Mouse (Mus musculus): Measurements from ENCODE around the gene Odf2l. TPM values are rescaled to one million over a fixed set of nuclear protein-coding genes. Genes with fewer than 3 reads are reported as not detected.

Odf2l gene
- total and polyA plus RNA-seq, 2 experiments: 1.7 to 12.4 TPM

GRCm38 (mm10) chr3:145156883-145157282, 38.5 kb downstream of the Odf2l start:
- H3K4me1 ChIP-seq (ENCODE audit: control insufficient read depth, insufficient read depth, low read length): no peaks in the 10 kb centered on the region
- H3K79me2 ChIP-seq (ENCODE audit: control insufficient read depth, insufficient read depth, low read length): no peaks in the 10 kb centered on the region
- 95% methylated on average over 6 of the region's 6 CpGs for WGBS
- H3K4me3 ChIP-seq (ENCODE audit: insufficient read depth, low read depth, low read length): no peak overlapping the region
- no peak overlapping the region for H3K27ac ChIP-seq (replicated peaks; ENCODE audit: insufficient read depth, low read depth, low read length)
- DNase-seq (ENCODE audit: extremely low read depth, low read depth, low spot score): no peak
- no peak overlapping the region for H3K9ac ChIP-seq (ENCODE audit: low read depth, low read length)
- no peaks in the 10 kb centered on the region for H3K27me3 ChIP-seq (ENCODE audit: control insufficient read depth, insufficient read depth, low read length)
- TF ChIP-seq CTCF (IDR thresholded peaks at IDR 0.05; ENCODE audit: low read depth, low read length): no peak
- TF ChIP-seq POLR2A (IDR thresholded peaks at IDR 0.05; ENCODE audit: extremely low read depth, insufficient read depth, low read length): no peak
- H3K36me3 ChIP-seq (ENCODE audit: control insufficient read depth, insufficient read depth, low read length): peaks cover 2% of the 10 kb centered on the region; the same call in 1 of the 2 replicates

GRCm38 (mm10) chr3:145158441-145158840, 40.1 kb downstream of the Odf2l start:
- Histone ChIP-seq H3K36me3 (ENCODE audit: control insufficient read depth, insufficient read depth, low read length) (peaks cover 2% of the 10 kb centered on the region; the same call in 1 of the 2 replicates), H3K9ac (ENCODE audit: low read depth, low read length) (no peak overlapping the region), H3K4me1 (ENCODE audit: control insufficient read depth, insufficient read depth, low read length) (no peaks in the 10 kb centered on the region), H3K79me2 (ENCODE audit: control insufficient read depth, insufficient read depth, low read length) (no peaks in the 10 kb centered on the region), H3K4me3 (ENCODE audit: insufficient read depth, low read depth, low read length) (no peak overlapping the region), H3K27ac (replicated peaks; ENCODE audit: insufficient read depth, low read depth, low read length) (no peak overlapping the region), H3K27me3 (ENCODE audit: control insufficient read depth, insufficient read depth, low read length) (no peaks in the 10 kb centered on the region)
- no peak for DNase-seq (ENCODE audit: extremely low read depth, low read depth, low spot score)
- TF ChIP-seq CTCF (IDR thresholded peaks at IDR 0.05; ENCODE audit: low read depth, low read length) (no peak), POLR2A (IDR thresholded peaks at IDR 0.05; ENCODE audit: extremely low read depth, insufficient read depth, low read length) (no peak)
- 93% methylated on average over 3 of the region's 3 CpGs for WGBS

- no peak for TF ChIP-seq POLR2A (IDR thresholded peaks at IDR 0.05; ENCODE audit: extremely low read depth, insufficient read depth, low read length)
- no peak for TF ChIP-seq CTCF (IDR thresholded peaks at IDR 0.05; ENCODE audit: low read depth, low read length)
- no peak overlapping the region for H3K4me3 ChIP-seq (ENCODE audit: insufficient read depth, low read depth, low read length)
- no peaks in the 10 kb centered on the region for H3K27me3 ChIP-seq (ENCODE audit: control insufficient read depth, insufficient read depth, low read length)
- no peak overlapping the region for H3K27ac ChIP-seq (replicated peaks; ENCODE audit: insufficient read depth, low read depth, low read length)
- H3K4me1 ChIP-seq (ENCODE audit: control insufficient read depth, insufficient read depth, low read length): no peaks in the 10 kb centered on the region
- no peaks in the 10 kb centered on the region for H3K36me3 ChIP-seq (ENCODE audit: control insufficient read depth, insufficient read depth, low read length)
- H3K79me2 ChIP-seq (ENCODE audit: control insufficient read depth, insufficient read depth, low read length): no peaks in the 10 kb centered on the region
- no peak for DNase-seq (ENCODE audit: extremely low read depth, low read depth, low spot score)
- WGBS: 89% methylated on average over 11 of the region's 11 CpGs
- H3K9ac ChIP-seq (ENCODE audit: low read depth, low read length): no peak overlapping the region
Measured at GRCm38 (mm10) chr3:145166741-145167140, 48.4 kb downstream of the Odf2l start.

- H3K27ac ChIP-seq (replicated peaks; ENCODE audit: insufficient read depth, low read depth, low read length): no peak overlapping the region
- no peak overlapping the region for H3K4me3 ChIP-seq (ENCODE audit: insufficient read depth, low read depth, low read length)
- no peaks in the 10 kb centered on the region for H3K4me1 ChIP-seq (ENCODE audit: control insufficient read depth, insufficient read depth, low read length)
- WGBS: 78% methylated on average over 5 of the region's 5 CpGs
- H3K79me2 ChIP-seq (ENCODE audit: control insufficient read depth, insufficient read depth, low read length): no peaks in the 10 kb centered on the region
- no peaks in the 10 kb centered on the region for H3K27me3 ChIP-seq (ENCODE audit: control insufficient read depth, insufficient read depth, low read length)
- TF ChIP-seq POLR2A (IDR thresholded peaks at IDR 0.05; ENCODE audit: extremely low read depth, insufficient read depth, low read length) (no peak), CTCF (IDR thresholded peaks at IDR 0.05; ENCODE audit: low read depth, low read length) (no peak)
- DNase-seq (ENCODE audit: extremely low read depth, low read depth, low spot score): no peak
- no peak overlapping the region for H3K9ac ChIP-seq (ENCODE audit: low read depth, low read length)
- no peaks in the 10 kb centered on the region for H3K36me3 ChIP-seq (ENCODE audit: control insufficient read depth, insufficient read depth, low read length)
Measured at GRCm38 (mm10) chr3:145167766-145168165, 49.4 kb downstream of the Odf2l start.

GRCm38 (mm10) chr3:145168844-145169696, 50.7 kb downstream of the Odf2l start:
- 78% methylated on average over 13 of the region's 13 CpGs for WGBS
- Histone ChIP-seq H3K4me1 (ENCODE audit: control insufficient read depth, insufficient read depth, low read length) (no peaks in the 10 kb centered on the region), H3K27ac (replicated peaks; ENCODE audit: insufficient read depth, low read depth, low read length) (no peak overlapping the region), H3K79me2 (ENCODE audit: control insufficient read depth, insufficient read depth, low read length) (no peaks in the 10 kb centered on the region), H3K4me3 (ENCODE audit: insufficient read depth, low read depth, low read length) (no peak overlapping the region), H3K9ac (ENCODE audit: low read depth, low read length) (no peak overlapping the region), H3K36me3 (ENCODE audit: control insufficient read depth, insufficient read depth, low read length) (no peaks in the 10 kb centered on the region), H3K27me3 (ENCODE audit: control insufficient read depth, insufficient read depth, low read length) (no peaks in the 10 kb centered on the region)
- TF ChIP-seq CTCF (IDR thresholded peaks at IDR 0.05; ENCODE audit: low read depth, low read length): no peak
- no peak for TF ChIP-seq POLR2A (IDR thresholded peaks at IDR 0.05; ENCODE audit: extremely low read depth, insufficient read depth, low read length)
- DNase-seq (ENCODE audit: extremely low read depth, low read depth, low spot score): no peak

GRCm38 (mm10) chr3:145170028-145170427, 51.6 kb downstream of the Odf2l start:
- H3K9ac ChIP-seq (ENCODE audit: low read depth, low read length): no peak overlapping the region
- no peaks in the 10 kb centered on the region for H3K36me3 ChIP-seq (ENCODE audit: control insufficient read depth, insufficient read depth, low read length)
- 83% methylated on average over 4 of the region's 4 CpGs for WGBS
- no peak overlapping the region for H3K4me3 ChIP-seq (ENCODE audit: insufficient read depth, low read depth, low read length)
- H3K4me1 ChIP-seq (ENCODE audit: control insufficient read depth, insufficient read depth, low read length): no peaks in the 10 kb centered on the region
- H3K27me3 ChIP-seq (ENCODE audit: control insufficient read depth, insufficient read depth, low read length): no peaks in the 10 kb centered on the region
- H3K27ac ChIP-seq (replicated peaks; ENCODE audit: insufficient read depth, low read depth, low read length): no peak overlapping the region
- TF ChIP-seq CTCF (IDR thresholded peaks at IDR 0.05; ENCODE audit: low read depth, low read length) (no peak), POLR2A (IDR thresholded peaks at IDR 0.05; ENCODE audit: extremely low read depth, insufficient read depth, low read length) (no peak)
- no peaks in the 10 kb centered on the region for H3K79me2 ChIP-seq (ENCODE audit: control insufficient read depth, insufficient read depth, low read length)
- no peak for DNase-seq (ENCODE audit: extremely low read depth, low read depth, low spot score)
